Mouse (Mus musculus) layer of hippocampus, postnatal 14 days (tissue): Measurements from ENCODE around the gene Inpp4b. TPM values are rescaled to one million over a fixed set of nuclear protein-coding genes. Genes with fewer than 3 reads are reported as not detected.
A peak's percentile ranks its signal among the peaks of the same experiment; 100 is the strongest.
"Not testable (repeated sequence)": the region's sequence is repeated elsewhere in the genome, so short reads cannot be mapped to it uniquely, and the experiment has no call there.

Source experiments
- DNase-seq, 2 experiments: peaks; one replicate each; pipeline ENCODE4 v3.0.0; 2021 to 2022; ENCODE audit warnings: low spot score in 2 of 2, mixed read lengths in 1 of 2
- total RNA-seq, 2 experiments: library from RNA; stranded (reverse); gene quantifications; 2 replicates each; pipeline ENCODE4 v1.2.3; 2021

Inpp4b gene
- total RNA-seq, 2 experiments from 2014 or later, result 9.2 to 9.5 TPM

DNA sequence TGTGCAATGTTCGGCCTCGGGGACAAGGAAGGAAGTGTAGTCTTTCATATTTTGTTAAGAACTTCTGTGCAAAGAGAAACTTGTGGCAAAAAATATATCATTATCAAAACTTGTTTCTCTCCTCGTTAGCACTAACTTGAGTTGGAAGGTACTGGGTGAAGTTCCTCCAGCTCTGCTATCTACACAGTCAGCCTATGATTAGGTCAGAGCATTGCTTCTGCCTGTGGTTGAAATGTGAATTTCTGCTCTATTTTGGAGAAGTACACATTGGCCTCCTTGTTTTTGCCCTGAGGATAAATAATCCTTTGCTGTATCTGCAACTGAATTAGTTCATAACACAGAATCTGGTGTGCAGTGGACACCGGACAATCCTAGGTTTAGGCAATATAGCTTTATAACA is 431.7 kb downstream of the Inpp4b start:
- no peak for DNase-seq

DNA sequence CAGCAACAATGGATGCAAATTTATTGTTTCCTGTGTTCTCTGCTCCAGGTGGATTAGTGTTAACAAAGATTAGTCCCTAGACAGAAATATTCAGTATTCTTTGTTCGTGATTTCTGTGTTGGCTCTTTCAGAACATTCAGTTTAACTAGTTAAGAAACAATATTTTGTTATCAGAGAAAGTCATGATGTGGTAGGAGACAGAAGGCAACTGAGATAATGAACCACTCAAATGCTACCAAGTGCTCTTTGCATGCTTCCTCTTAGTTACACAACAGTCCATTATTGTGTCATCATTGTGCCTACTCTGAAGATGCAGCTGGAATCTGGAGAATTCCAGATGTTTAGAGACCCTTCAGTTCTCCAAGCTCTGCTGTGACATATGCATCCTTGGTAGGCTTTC is 432.1 kb downstream of the Inpp4b start:
- DNase-seq, result no peak

DNA sequence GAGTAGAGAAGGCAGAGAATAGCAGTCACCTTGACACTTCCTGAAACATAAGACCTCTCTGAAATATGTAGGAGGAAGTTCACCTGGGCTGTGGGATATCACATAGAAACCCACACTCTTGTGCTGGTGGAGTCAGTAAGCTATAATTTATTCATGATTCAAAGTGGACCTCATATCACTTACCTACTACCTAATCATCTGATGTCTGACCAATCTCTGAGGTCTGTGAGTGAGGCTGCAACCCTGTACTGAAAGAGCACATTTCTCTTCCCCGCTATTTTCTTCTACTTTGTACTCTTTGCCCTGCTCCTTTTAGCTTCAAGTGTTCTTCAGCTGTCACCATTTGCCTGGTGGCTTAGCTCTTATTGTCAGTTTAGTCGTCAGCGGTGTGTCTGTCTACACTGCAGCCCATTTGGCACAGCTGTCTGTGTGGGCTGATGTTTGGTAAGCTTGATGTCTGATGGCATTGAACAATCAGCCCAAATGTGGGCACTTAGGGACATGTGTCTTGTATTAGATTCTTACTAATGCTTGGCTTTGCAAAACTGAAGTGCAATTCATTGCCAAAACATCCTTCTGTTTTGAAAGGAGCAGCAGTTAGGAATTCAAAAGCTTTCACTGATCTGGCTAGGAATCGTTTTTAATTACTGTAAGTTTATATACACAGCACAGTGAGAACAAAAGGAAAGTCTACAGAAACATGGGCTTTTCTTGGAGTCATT is 434.3 kb downstream of the Inpp4b start:
- peak in 1 of 2 experiments; percentile 16 for DNase-seq

DNA sequence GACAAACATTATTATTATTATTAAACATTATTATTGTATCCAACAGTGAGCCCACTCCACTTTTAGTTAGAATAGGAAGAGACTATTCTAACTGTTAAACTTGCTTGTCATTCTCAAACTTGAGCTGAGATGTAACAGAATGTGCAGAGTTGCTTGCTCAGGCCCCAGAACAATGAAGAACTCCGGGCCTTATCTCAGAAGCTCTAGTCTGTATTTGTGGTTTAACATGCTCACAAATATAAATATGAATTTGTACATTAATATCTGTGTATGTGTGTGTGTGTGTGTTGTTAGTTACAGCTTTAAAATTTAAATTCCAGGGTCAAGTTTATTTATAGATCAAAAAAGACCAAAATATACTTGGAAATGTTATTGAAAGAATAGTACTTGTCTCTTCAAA is 435.3 kb downstream of the Inpp4b start:
- no peak for DNase-seq

DNA sequence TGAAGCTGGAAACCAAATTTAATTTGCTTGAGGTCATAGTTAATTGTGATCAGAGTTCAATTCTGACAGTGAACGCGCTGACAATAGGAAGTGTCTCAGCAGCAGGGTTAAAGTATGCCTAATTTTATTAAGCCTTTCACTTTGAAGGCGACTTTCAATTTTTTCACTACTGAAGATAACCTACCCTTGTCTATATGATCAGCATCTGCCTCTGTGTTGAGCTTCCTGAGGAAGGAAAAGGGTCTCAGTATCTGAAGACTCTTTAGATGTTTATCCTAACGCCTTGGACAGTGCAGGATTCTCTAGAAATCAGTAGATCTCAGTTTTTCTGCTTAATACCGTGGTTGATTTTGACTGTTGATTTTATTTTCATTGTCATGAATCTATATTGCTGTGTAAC is 437.1 kb downstream of the Inpp4b start:
- DNase-seq, result no peak

DNA sequence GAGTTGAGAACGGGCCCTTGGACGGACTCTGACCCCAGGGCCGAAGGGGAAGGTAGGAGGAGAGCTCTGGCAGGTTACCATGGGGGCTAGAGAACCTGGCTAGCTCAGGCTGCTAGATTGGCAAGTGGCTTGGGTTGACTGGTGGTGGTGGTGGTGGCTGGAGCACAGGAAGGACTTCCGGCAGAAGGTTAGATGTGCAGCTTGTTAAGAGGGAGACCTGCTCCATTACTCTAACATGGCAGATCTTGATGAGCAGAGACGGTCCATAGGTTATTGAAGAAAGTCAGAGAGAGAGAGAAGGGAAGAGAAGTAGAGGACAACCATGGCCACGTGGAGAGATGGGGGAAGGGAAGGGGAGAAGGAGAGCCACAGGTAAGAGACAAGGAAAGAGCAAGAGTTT is 437.8 kb downstream of the Inpp4b start:
- DNase-seq, result no peak

DNA sequence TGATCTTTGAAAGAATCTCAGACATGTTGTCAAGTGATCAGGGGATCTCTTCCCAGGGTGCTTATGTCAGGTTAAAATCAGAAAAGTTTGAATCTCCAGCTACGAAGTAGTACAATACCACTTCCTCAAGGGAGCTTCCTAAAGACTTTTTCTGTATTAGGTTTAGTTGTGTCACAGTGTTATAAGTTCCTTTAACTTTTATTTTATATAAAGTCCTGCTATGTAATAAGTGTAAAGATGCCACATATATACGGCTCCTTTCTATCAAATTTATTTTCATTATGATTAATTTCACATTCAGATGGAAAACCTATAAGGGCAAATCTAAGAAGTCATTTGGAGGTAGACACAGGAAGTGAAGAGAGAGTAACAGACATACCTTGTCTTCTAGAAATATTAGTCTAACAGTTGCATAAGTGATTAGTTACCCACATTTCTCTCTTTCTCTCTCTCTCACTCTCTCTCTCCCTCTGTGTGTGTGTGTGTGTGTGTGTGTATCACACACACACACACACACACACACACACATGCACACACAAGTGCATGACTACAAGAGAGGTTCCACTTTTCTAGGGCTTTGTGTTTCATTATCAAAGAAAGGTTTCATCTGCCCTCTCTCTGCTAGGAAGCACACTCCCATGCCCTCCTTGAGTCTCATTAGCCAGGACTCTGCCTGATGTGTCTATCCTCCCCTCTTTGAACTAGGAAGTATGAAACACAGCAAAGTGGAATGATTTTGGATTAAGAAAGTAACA is 438.7 kb downstream of the Inpp4b start:
- no peak for DNase-seq

DNA sequence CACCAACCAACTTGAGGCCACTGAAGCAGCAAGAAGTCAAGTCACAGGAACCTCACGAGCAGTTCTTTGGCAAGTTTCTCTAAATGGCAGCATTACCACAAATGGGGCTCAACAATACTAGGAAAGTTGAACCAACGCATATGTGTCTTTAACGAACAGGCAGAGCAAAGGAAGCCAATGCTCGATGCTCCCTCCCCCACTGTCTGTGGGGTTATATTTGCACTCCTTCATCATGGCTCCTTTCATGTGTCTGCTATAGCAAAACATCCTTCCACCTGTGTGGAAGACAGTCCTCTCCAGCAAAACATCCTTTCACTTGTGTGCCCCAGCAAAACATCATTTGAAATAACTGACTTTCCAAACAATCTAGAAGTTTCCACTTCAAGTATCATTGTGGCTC is 440.4 kb downstream of the Inpp4b start:
- DNase-seq, result no peak

DNA sequence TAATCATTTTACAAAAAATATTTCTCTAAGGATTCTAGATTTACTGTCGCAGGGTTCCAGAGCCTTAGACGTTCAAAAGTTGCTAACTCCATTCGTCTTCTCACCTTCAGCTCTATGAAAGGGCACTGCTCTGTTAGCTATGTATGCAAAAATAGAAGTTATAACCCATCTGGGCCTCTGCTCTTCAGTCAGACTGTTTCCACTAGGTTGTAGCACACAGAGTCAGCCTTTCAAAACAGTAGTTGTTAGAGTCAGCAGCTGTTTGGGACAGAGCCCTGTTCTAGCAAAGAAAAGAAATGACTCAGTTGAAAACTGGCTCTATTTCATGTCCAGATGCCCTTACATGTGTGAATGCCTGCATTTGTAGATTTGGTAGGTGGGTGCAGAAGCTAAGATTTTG is 442.4 kb downstream of the Inpp4b start:
- DNase-seq, result no peak

DNA sequence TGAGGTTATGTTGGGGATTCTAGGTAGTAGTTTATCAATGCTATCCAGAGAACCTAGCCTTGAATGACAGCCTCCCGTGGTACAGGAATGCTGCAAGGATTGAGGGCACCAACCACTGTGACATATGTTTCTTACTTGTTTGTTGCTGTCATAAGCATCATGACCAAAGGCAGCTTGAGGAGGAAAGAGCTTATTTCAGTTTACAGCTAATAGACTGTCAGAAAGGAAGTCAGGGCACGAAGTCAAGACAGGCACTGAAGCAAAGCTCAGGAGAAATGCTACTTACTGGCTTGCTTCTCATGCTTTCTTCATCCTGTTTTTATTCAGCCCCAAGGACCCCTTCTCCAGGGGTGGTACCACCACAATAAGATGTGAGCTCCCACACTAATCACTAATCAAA is 446.1 kb downstream of the Inpp4b start:
- no peak for DNase-seq

DNA sequence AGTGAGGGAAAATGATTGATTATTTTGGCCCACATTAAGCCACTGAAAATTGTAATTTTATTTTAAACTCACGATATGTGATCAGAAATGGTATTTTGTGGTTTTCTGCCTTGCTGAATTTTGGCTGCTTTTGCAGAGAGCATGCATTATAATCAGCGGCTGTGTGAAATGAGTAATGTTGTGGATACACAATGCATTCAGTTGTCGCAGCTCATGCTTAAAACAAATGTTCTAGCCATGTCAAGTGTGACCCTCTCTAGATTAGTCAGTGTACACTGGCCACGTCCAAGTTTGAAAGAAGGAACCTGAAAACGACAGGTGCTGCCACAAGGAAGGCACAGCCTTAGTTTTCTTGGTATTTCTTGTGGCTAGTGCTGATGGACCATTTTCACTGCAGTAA is 450.3 kb downstream of the Inpp4b start:
- no peak for DNase-seq

DNA sequence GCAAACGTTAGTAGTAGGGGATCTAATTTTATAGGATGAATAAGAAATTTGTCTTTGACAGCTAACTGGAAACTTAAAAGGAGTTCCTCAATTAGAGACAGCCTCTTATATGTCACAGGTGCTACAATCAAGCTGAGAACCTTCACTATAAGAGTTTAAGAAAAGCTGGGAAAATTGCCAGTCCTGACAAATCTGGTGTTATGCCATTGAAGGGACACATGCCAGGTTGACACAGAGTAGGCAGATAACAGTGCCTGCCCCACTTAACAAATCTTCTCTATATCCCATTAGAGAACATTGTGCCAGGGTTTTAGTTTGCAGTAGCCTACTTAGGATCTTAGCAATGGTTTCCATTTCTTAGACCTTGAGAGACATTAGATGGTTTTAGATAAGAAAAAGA is 456.1 kb downstream of the Inpp4b start:
- no peak for DNase-seq

DNA sequence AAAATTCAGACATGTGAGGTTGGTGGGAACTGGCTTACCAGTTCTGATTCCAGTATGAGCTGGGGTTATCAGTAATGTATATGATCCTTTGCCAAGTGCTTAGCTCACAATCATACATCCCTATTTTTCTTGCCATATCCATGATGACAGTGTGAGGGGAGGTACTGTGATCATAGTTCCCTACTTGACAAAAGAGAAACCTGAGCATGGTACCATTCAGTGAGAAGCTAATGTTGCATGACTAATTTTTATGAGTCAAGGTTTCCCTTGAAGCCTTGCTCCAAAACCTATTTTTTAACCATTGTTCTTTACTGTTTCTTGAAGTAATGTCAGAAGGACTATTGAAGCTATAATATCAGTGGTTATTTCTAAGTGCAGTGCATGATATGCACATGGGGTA is 458.4 kb downstream of the Inpp4b start:
- no peak for DNase-seq

DNA sequence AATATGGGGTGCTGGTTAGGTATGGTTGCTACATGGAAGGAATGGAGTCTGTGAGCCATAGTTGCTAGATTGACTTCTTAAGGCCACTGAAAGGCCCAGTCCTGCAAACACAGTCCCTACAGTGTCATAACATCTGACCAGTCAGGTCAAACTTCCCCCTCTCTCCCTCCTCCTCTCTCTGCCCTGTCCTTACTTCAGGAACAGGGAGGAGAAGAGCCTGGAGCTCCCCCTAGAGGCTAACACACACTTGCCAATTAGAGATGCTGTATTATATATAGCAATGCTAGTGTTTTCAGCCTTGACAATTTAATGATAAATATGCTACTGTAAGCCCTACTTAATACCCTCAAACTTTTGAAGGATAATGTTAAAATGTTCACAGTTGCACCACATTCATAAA is 464.4 kb downstream of the Inpp4b start:
- peak; percentile 35 to 45 for DNase-seq

DNA sequence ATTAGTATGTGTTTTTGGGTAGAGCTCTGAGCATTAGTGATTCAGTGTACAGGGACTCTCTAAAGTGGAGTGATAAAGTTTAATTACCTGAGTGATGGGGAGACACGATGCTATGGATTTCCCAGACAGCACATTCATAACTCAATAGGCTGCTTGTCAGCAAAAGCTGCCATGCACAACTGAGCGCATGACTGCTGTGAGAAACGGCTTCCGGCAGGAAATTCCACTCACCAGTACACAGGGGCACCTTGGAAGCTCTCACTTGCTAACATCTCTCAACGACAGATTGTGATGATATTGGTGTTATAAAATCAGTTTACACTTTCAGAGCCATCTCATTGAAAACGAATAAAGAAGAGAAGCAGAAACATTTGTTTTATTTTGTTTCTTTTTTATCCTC is 465.2 kb downstream of the Inpp4b start:
- DNase-seq, result no peak

DNA sequence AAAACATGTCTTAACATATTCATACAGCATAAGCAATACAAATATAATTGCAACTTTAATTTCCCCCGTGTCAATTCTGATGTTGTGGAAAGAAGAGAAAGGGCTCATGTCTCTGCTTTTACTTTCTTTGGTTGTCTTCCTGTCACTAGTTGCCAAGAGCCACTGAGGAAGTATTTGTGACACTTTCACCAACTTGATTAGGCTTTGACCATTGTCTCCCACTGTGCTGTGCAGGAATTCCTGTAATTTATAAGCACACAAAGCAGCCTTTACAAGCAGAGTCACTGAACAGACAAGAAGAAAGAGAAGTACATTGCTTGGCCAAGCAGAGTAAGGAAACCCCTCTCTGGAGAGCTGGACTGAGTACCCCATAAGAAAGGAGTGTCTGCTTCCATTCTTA is 466.1 kb downstream of the Inpp4b start:
- DNase-seq, result no peak

DNA sequence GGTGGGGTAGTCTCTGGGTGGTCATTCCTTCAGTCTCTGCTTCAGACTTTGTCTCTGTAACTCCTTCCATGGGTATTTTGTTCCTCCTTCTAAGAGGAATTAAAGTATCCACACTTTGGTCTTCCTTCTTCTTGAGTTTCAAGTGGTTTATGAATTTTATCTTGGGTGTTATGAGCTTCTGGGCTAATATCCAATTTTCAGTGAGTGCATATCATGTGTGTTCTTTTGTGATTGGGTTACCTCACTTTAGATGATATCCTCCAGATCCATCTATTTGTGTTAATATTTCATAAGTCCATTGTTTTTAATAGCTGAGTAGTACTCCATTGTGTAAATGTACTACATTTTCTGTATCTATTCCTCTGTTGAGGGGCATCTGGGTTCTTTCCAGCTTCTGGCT is 467.1 kb downstream of the Inpp4b start:
- not testable (repeated sequence) for DNase-seq

DNA sequence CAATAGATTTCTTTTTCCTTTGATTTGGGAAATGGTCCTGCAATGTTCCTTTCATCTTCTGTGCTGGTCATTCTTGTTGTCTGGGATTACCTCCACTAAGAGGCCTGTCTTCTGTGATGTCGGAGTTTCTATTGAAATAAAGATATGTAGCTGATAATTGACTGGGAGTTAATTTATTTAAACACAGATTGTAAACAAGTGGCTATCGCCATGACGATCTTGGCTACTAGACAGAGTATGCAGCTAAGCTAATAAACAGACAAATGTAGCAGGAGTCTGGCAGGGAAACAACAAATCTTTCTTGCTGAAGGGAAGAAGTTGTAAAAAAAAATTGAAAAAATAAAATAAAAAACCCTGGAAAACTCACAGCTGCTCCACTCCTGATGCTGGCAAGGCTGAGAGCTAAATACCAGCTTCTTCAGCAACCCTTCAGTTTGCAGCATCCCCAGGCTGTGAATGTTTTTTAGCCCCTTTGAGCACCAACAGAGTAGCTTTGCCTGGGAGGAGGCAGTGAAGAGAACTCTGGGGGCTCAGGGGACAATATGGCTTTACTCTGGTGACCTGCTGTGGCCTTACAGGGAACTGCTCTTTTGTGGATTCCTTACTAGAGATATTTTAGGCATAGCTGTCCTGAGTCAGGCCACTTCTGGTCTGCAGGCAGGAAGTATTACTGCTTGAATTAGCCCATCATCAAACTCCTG is 469.8 kb downstream of the Inpp4b start:
- peak; percentile 7 to 34 for DNase-seq

DNA sequence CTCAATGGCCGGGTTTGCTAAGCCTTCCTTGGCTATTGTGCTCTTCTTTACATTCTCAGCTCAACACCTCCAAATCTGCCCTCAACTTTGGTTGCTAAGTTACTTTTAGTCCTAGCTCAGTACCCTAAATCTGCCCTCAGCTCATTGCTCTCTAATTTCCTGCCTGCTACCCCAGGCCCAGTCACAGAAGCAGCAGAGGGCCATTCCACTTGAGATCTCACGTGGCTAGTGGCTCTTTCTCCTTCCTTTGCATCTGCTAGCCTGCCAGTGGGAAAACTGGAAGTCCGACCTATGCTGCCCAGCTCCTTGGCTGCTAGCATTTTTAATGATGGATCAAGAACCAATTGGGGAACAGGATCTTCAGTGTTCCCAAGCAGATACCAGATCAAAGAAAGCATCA is 472.4 kb downstream of the Inpp4b start:
- DNase-seq, result no peak

DNA sequence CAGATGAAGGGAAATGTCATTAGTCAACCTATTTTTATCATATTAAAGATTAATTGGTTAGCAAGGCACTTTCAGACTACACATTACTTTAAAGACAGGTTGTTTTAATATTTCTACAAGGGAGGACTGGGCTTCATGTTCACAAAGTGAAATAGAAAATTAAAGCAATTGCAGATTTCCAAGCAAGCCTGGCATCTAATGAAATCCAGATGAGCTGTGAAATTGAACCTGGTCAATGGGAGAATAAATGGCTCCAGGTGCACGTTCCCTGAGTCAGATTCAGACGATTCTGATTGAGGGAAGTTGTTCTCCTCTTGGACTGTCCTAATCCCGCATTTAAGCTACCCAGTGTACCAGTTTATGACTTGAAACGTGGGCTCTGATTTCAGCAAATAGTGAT is 473.2 kb downstream of the Inpp4b start:
- no peak for DNase-seq

DNA sequence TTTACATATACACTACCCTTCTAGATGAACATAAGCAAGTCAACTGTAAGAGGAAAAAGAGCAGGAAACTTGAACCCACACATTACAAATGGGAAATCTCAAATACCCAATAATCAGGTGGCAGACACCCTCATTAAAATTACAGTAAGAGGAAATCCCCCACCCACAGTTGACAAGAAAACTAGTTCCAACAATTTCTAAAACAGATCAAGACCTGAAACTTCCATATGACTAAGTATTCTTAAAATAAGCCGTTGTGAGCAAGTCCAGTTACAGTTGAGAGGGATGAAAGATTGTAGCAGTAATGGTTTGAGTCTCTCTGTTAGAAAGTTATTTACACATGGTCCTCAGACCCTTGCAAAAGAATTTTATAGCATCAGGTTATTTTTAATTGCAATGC is 480.8 kb downstream of the Inpp4b start:
- no peak for DNase-seq

DNA sequence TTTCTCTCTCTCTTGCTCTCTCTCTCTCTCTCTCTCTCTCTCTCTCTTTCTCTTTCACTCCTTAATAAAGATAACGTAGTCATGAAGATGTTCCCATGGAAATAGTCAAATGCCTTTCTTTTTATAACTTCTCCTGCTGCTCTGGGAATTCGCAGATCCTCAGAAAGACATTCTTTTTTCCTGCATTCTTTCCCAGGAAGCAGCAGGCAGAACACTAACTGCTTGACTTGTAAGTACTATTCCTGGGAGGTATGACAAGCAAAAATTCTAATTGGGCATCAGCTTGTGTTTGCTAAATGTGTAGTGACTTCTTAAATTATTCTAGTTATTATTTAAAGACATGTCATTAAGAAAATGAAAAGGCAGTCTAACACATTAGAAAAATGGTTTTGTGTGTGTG is 482.6 kb downstream of the Inpp4b start:
- DNase-seq, result no peak
